Mouse (Mus musculus): ENCODE data around the gene Acsl1.
A peak's percentile ranks its signal among the peaks of the same experiment; 100 is the strongest.

Gene Acsl1

GRCm38 (mm10) chr8:46470792-46471781 lies at the start of gene Acsl1:
Gene Acsl1, plus strand, starts transcription at chr8:46471037.
- DNase-seq, result peak; percentile 98

DNA sequence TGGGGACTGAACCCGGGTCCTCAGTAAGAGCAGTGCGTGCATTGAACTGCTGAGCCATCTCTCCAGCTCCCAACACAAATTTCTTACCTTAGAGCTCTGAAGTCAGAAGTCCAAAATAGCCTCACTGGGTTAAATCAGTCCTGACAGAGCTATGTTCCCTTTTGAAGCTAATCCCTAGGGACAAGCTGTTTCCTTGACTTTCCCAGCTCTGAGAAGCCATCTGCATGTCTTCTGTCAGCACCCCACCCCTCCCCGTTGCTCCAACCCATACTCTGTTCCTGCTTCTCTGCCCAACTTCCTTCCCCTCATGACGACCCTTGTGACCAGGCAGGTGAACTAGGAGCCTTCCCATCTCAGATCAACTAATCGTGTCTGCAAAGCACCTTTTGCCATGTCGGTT lies 49.3 kb upstream of the Acsl1 start:
- DNase-seq, result no peak

- no peak for DNase-seq
These were observed 42.9 kb upstream of the Acsl1 start for GRCm38 (mm10) chr8:46427940-46428339.

GRCm38 (mm10) chr8:46429871-46430270 lies 41.0 kb upstream of the Acsl1 start:
- no peak for DNase-seq

DNA sequence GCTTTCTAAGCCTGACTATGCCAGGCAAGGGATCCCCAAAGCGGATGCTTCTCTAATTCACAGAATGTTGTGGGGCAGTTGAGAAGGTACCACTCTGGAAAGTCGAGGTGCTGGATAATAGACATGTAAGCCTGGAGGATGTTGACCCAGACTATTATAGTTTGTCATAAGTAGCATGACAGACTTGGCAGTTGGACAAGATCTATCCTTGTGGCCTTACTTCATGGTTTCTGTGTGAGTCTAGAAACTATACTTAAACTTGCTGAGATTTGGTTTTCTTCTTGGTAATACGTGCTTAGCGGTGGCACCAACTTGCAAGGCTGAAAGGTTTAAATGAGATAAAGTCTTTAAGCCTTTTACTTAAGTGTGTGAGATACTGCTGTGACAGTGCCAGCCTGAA lies 38.9 kb upstream of the Acsl1 start:
- no peak for DNase-seq

- no peak for DNase-seq
These were observed 38.3 kb upstream of the Acsl1 start for GRCm38 (mm10) chr8:46432581-46432980.

DNA sequence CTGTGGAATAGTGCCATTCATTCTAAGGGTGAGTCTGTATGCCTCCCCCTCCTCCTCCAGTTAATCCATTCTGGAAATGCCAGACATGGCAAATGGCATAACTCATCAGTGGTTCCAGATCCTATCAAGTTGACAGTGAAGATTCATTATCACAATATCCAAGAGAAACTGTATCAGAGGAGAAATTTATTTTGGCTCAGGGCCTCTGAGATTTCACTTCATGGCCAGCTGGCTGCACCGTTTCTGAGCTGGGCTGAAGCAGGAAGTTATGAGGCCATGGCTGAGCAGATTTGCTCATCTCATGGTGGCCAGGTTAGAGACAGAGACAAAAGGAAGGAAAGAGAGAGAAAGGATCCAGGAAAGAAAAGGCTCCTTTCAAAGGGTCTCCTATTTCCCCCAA lies 37.2 kb upstream of the Acsl1 start:
- no peak for DNase-seq

DNA sequence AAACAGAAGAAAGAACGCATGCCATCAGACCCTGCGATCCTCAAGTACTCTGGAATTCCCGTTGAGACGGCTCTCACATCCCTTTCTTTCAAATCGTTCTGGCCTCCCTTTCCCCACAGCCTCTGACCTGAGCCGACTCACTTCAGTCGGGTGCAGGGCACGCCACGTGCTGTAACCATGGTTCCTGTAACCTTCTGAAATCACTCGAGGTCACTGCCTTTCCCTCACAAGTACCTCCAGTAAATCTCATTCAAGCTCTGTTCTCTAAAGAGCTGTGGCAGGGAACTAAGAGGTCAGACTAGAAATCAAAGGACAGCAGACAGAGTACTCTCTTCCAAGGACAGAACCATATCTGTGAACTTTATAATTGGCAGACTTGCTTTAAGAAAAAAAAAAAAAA lies 32.3 kb upstream of the Acsl1 start:
- no peak for DNase-seq

DNA sequence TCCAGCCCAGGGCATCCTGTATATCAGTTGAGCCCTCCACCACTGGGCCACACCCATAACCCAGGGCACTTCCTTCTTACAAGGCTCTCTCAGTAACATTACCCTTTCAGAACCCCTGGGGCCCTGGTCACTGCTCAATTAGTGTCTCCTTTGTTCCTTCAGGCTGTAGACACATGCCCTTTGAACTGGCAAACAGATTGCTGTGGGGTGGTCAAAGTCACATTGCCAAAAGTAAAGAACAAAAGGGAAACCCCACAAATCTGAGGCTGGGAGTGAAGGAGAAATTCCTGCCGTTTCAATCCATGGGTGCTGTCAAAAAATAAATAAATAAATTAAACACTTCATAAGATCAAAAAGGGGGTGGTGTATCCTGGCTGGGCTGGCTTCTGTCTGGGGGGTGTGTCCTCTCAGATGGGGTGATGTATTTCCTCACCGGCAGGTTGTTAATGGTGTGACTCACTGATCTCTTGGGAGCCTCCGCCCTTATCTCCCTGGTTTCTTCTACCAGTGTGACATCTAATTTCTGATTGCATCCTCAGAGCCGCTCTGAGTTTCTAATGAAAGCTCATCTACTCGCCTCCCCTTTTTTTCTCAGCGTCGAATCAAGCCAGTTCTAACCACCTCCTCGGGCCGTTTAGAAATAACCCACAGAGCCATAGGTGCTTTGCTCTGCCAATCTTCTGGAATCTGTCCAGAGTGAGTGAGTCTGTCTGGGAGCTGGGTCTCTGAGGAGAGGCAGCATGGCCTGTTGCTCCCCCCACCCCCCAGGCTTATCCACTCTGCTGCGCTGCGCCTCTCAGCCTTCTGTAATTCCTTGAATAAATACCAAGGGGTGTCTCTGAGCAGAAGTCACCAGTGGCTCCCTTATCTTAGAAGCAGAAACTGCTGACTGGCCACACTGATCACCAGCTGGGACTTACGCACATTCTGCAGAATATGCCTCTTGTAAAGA lies 24.6 kb upstream of the Acsl1 start:
- no peak for DNase-seq

GRCm38 (mm10) chr8:46447334-46447733 lies 23.5 kb upstream of the Acsl1 start:
- no peak for DNase-seq

- no peak for DNase-seq
These were observed 22.2 kb upstream of the Acsl1 start for GRCm38 (mm10) chr8:46448606-46449005.

GRCm38 (mm10) chr8:46449063-46449462 lies 21.8 kb upstream of the Acsl1 start:
- DNase-seq, result no peak

- no peak for DNase-seq
These were observed 21.1 kb upstream of the Acsl1 start for GRCm38 (mm10) chr8:46449723-46450251.

DNA sequence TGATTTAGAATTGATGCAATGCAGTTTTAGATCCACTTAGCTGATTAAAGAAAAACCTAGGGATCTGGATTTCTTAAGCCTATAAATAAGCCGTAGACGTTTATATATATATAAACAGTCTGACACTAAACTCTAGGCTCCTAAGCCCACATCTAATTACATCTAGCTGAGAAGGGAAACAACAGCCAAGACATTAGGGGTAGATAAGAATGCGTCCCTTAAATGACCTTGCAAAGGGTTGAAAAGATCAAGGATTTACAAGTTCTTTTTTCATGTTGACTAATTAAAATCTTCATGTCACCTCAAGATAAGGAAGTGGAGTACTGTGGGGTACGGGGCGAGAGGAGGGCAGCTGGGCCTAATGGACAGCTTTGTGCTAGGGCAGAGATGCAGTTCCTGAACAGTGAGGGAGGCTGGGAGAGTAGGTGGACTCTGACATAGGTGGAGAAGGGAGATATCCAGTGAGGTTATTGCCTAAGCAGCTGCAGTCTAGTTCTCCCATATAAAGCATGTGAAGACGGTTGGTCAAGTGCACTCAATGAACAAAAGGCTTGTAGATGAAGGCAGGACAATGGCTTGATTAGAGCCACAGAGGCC lies 12.5 kb upstream of the Acsl1 start:
- no peak for DNase-seq

DNA sequence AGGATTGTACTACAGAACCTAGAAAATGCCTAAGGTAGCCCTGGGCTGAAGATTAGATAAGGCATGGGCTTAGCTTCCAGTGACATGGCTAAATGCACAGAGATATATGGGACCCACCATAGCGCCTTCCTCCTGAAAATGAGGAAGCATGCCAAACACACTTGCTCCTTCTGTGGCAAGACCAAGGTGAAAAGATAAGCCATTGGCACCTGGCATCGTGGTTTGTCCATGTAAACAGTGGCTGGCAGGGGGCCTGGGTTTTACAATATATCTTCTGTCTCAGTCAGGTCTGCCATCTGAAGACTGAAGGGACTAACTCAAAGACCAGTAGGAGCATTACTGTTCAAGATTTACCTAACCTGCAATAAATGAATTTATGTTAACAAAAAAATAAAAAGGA lies 2.4 kb upstream of the Acsl1 start:
- no peak for DNase-seq

DNA sequence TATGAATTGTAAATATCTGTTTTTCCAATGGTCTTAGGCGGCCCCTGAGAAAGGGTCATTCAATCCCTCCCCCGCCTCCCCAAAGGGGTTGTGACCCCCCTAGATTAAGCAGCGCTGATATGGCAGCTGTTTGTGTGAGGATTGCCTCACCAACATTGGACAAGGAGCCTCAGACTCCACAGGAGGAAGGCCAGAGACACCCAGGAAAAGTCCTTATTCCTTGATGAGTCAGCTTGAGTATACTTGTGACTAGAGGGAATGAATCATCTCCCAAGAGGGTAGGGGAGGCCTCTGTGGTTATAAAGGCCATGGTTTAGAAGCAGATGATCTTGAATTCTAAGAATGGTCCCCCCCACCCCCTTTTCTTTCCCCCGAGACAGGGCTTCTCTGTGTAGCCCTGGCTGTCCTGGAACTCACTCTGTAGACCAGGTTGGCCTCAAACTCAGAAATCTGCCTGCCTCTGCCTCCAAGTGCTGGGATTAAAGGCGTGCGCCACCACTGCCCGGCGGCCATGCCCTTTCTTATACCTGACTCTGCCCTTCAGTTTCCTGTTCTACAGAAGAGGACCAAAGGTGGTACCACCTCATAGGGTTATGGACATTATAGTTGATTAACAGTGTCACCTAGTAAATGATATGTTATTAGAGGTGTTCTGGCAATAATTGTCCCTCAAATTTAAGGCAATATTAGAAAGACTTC lies 1.6 kb upstream of the Acsl1 start:
- no peak for DNase-seq

DNA sequence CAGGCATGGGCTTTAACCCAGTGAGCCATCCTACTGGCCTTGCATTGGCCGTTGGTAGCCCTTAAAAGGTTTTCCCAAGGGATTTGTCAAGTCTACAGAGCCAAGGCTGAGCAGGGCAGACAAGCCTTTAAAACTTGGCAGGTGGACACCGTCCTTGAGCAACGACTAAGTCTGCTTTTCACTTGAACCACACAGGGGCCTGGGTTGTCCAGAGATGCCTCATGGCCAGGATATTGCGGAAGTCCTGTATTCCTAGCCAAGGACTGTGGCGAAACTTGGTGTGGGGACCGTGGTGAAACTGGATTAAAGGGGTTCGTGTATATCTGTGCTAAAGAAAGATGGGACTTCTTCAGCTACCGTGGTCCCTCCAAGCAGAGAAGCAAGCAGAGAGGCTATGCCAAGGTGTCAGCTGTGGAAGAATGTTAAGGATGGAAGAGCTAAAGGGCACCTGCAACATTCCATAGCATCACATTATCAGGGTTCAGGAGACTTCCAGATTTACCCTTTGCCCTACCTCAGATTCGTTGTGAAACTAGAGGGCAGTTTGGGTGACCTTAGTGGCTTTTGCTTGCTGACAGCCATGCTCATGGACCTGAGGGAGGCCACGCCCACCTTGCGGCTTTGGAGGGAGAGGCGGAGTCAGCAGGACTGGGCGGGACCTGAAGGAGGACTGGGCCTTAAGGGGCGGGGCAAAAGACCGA lies 596 bp upstream of the Acsl1 start:
- no peak for DNase-seq

- DNase-seq, result no peak
These were observed 1.2 kb downstream of the Acsl1 start for GRCm38 (mm10) chr8:46471926-46472485.

GRCm38 (mm10) chr8:46474120-46474519 lies 3.3 kb downstream of the Acsl1 start:
- no peak for DNase-seq

GRCm38 (mm10) chr8:46474634-46475033 lies 3.8 kb downstream of the Acsl1 start:
- DNase-seq, result no peak

DNA sequence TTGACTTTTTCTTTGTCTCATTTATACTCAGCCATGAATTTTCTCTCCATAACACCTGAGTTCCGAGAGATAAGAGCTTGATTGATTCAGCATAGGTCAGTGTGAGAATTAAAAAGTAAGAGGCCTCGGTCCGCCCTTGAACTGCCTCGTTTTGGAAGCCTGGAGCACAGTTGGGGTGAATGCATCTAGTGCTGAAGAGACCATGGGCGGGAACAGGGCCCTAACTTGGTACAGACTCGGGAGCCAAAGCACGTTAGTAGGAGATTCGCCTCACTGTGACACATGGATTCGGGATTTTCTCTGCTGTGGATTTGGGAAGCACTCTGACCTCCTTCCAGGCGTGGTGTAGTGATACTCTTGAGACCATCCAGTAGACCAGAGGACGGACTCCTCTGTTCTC lies 4.6 kb downstream of the Acsl1 start:
- no peak for DNase-seq
